Mouse (Mus musculus) lung, postnatal 0 days (tissue): ENCODE measurements around the gene Cd46. TPM values are rescaled to one million over a fixed set of nuclear protein-coding genes. Genes with fewer than 3 reads are reported as not detected.

Source experiments
- ATAC-seq: fragments of 200-750 bp; cut with Nextera tagmentation; 2 replicates; pipeline ENCODE4 v1.8.0; 2017; ENCODE audit warnings: moderate library complexity
- DNase-seq: peaks from one replicate; pipeline ENCODE4 v3.0.0-alpha.2; 2016; ENCODE audit warnings: low spot score
- H3K27ac ChIP-seq: fragments of 300-500 bp; sonication (generic); 2 replicates; pipeline ENCODE4 v1.5.1; 2014; ENCODE audit warnings: antibody characterized with exemption, mild to moderate bottlenecking, low read length, mixed read lengths
- H3K27me3 ChIP-seq: fragments of 300-500 bp; sonication (generic); replicated peaks from 2 replicates; pipeline ENCODE4 v1.6.1; 2014; ENCODE audit warnings: low read length, mixed read lengths; ENCODE audit not compliant: insufficient read depth
- H3K36me3 ChIP-seq: fragments of 300-500 bp; sonication (generic); 2 replicates; pipeline ENCODE4 v1.6.1; 2014; ENCODE audit warnings: low read length, mixed read lengths; ENCODE audit not compliant: insufficient read depth
- H3K4me1 ChIP-seq: fragments of 300-500 bp; sonication (generic); 2 replicates; pipeline ENCODE4 v1.6.1; 2014; ENCODE audit warnings: antibody characterized with exemption, low read depth, low read length, mixed read lengths; ENCODE audit not compliant: insufficient read depth
- H3K4me2 ChIP-seq: fragments of 300-500 bp; sonication (generic); replicated peaks from 2 replicates; pipeline ENCODE4 v1.6.1; 2014; ENCODE audit warnings: low read depth, mild to moderate bottlenecking, low read length, moderate library complexity, mixed read lengths
- H3K4me3 ChIP-seq: fragments of 300-500 bp; sonication (generic); 2 replicates; pipeline ENCODE4 v1.5.1; 2014; ENCODE audit warnings: low read depth, low read length
- H3K9ac ChIP-seq: fragments of 300-500 bp; sonication (generic); replicated peaks from 2 replicates; pipeline ENCODE4 v1.6.1; 2014; ENCODE audit warnings: low read depth, mild to moderate bottlenecking
- H3K9me3 ChIP-seq: fragments of 300-500 bp; sonication (generic); 2 replicates; pipeline ENCODE4 v1.6.1; 2016; ENCODE audit warnings: low read length, mixed read lengths
- CTCF ChIP-seq: IDR thresholded peaks from 2 replicates; pipeline ENCODE4 v1.5.1; 2016; ENCODE audit warnings: antibody characterized with exemption, mild to moderate bottlenecking
- EP300 ChIP-seq: IDR thresholded peaks from 2 replicates; pipeline ENCODE4 v1.6.1; 2016; ENCODE audit warnings: antibody characterized with exemption, mild to moderate bottlenecking, control low read depth
- WGBS: fragments of 180-500 bp; shearing (Covaris S2); extraction: QIAGEN DNeasy Blood & Tissue Kit; methylation state at CpG from one replicate; pipeline ENCODE4 v1.1.7; 2014; 5-methylcytosine and 5-hydroxymethylcytosine counted together
- polyA plus RNA-seq: library from polyadenylated mRNA; unstranded; fragments of >200 nt; fragmentation: Nextera tagmentation; extraction: Ambion mirVana; gene quantifications from 2 replicates; pipeline ENCODE4 v1.2.1, GENCODE M21; 2015

Cd46 gene
- polyA plus RNA-seq, 1 experiment from 2014 or later: 0.95 TPM

GRCm38 (mm10) chr1:195023848-195024247 lies 68.2 kb downstream of the Cd46 start:
- H3K9ac ChIP-seq: no peak overlapping the region
- 91% methylated on average over 1 of the region's 1 CpGs for WGBS
- DNase-seq (no peak), ATAC-seq (no peak)
- no peaks in the 10 kb centered on the region for H3K9me3 ChIP-seq
- no peak overlapping the region for H3K4me2 ChIP-seq
- H3K27me3 ChIP-seq: no peaks in the 10 kb centered on the region
- peaks cover 4% of the 10 kb centered on the region; the same call in 1 of the 2 replicates for H3K36me3 ChIP-seq
- H3K4me3 ChIP-seq: no peak overlapping the region
- no peak for TF ChIP-seq CTCF
- no peak for TF ChIP-seq EP300
- H3K4me1 ChIP-seq: no peaks in the 10 kb centered on the region
- H3K27ac ChIP-seq: no peak overlapping the region

GRCm38 (mm10) chr1:195021831-195022230 lies 70.2 kb downstream of the Cd46 start:
- WGBS: 90% methylated on average over 2 of the region's 2 CpGs
- TF ChIP-seq CTCF (no peak), EP300 (no peak)
- DNase-seq: no peak
- Histone ChIP-seq H3K4me2 (no peak overlapping the region), H3K9me3 (no peaks in the 10 kb centered on the region), H3K4me3 (no peak overlapping the region), H3K9ac (no peak overlapping the region), H3K27me3 (no peaks in the 10 kb centered on the region), H3K4me1 (no peaks in the 10 kb centered on the region), H3K36me3 (peaks cover 4% of the 10 kb centered on the region; the same call in 1 of the 2 replicates), H3K27ac (no peak overlapping the region)
- ATAC-seq: no peak

GRCm38 (mm10) chr1:195019062-195019600 lies 72.9 kb downstream of the Cd46 start:
- H3K4me2 ChIP-seq: no peak overlapping the region
- H3K9me3 ChIP-seq: no peaks in the 10 kb centered on the region
- H3K36me3 ChIP-seq: no peaks in the 10 kb centered on the region
- no peak for DNase-seq
- H3K4me1 ChIP-seq: peaks cover 3% of the 10 kb centered on the region; the same call in 1 of the 2 replicates
- ATAC-seq: no peak
- H3K27ac ChIP-seq: no peak overlapping the region
- TF ChIP-seq CTCF (no peak), EP300 (no peak)
- no peaks in the 10 kb centered on the region for H3K27me3 ChIP-seq
- H3K9ac ChIP-seq: no peak overlapping the region
- no peak overlapping the region for H3K4me3 ChIP-seq
- WGBS: 96% methylated on average over 5 of the region's 5 CpGs

GRCm38 (mm10) chr1:195018089-195018999 lies 73.7 kb downstream of the Cd46 start:
- Histone ChIP-seq H3K4me2 (no peak overlapping the region), H3K4me1 (peaks cover 4% of the 10 kb centered on the region; the same call in 1 of the 2 replicates), H3K4me3 (no peak overlapping the region), H3K36me3 (no peaks in the 10 kb centered on the region), H3K27ac (no peak overlapping the region), H3K9me3 (no peaks in the 10 kb centered on the region), H3K27me3 (no peaks in the 10 kb centered on the region), H3K9ac (no peak overlapping the region)
- 81% methylated on average over 9 of the region's 9 CpGs for whole genome bisulfite sequencing
- DNase-seq (peak; percentile 63), ATAC-seq (peak; percentile 71)
- TF ChIP-seq CTCF: no peak
- TF ChIP-seq EP300: no peak

GRCm38 (mm10) chr1:195017626-195018025 lies 74.4 kb downstream of the Cd46 start:
- Histone ChIP-seq H3K4me3 (no peak overlapping the region), H3K27me3 (no peaks in the 10 kb centered on the region), H3K36me3 (no peaks in the 10 kb centered on the region), H3K9me3 (no peaks in the 10 kb centered on the region), H3K27ac (no peak overlapping the region), H3K4me2 (no peak overlapping the region), H3K4me1 (peaks cover 4% of the 10 kb centered on the region; the same call in 1 of the 2 replicates), H3K9ac (no peak overlapping the region)
- WGBS: 63% methylated on average over 4 of the region's 4 CpGs
- no peak for DNase-seq
- ATAC-seq: no peak
- no peak for TF ChIP-seq EP300
- no peak for TF ChIP-seq CTCF

- no peaks in the 10 kb centered on the region for H3K27me3 ChIP-seq
- H3K9ac ChIP-seq: no peak overlapping the region; the same call in 1 of the 2 replicates
- WGBS: 49% methylated on average over 11 of the region's 11 CpGs
- H3K27ac ChIP-seq: no peak overlapping the region
- H3K4me2 ChIP-seq: peak overlapping the region; percentile 56
- ATAC-seq (peak; percentile 84), DNase-seq (peak; percentile 89)
- TF ChIP-seq CTCF: peak; percentile 60
- no peak for TF ChIP-seq EP300
- peaks cover 4% of the 10 kb centered on the region; the same call in 1 of the 2 replicates for H3K4me1 ChIP-seq
- peak overlapping the region; percentile 25 for H3K4me3 ChIP-seq
- no peaks in the 10 kb centered on the region for H3K9me3 ChIP-seq
- no peaks in the 10 kb centered on the region for H3K36me3 ChIP-seq
These were observed 75.1 kb downstream of the Cd46 start for GRCm38 (mm10) chr1:195016811-195017501.
